Mouse (Mus musculus) brain, embryonic 14.5 days (tissue): Measurements from ENCODE around the gene Prtg. TPM values are rescaled to one million over a fixed set of nuclear protein-coding genes. Genes with fewer than 3 reads are reported as not detected.

Experiments
- DNase-seq: peaks from one replicate; pipeline ENCODE4 v3.0.0-alpha.2; 2011; ENCODE audit warnings: low read depth
- CTCF ChIP-seq: fragments of 200-500 bp; IDR thresholded peaks from 2 replicates; pipeline ENCODE4 v1.5.1; 2012; ENCODE audit warnings: inconsistent platforms, mild to moderate bottlenecking, moderate library complexity, borderline replicate concordance; ENCODE audit not compliant: insufficient read depth, insufficient read length; ENCODE audit errors: extremely low read depth
- POLR2A ChIP-seq: fragments of 200-500 bp; IDR thresholded peaks from 2 replicates; pipeline ENCODE4 v1.6.1; 2012; ENCODE audit warnings: mild to moderate bottlenecking, inconsistent platforms, borderline replicate concordance; ENCODE audit not compliant: poor library complexity, insufficient read depth, insufficient read length, severe bottlenecking; ENCODE audit errors: extremely low read depth
- polyA plus RNA-seq: library from polyadenylated mRNA; depleted of rRNA; stranded (reverse); fragments of >200 nt; gene quantifications from 2 replicates; pipeline ENCODE4 v1.2.3, GENCODE M21; 2012

Prtg gene
- polyA plus RNA-seq, 1 experiment: 0.86 TPM

DNA sequence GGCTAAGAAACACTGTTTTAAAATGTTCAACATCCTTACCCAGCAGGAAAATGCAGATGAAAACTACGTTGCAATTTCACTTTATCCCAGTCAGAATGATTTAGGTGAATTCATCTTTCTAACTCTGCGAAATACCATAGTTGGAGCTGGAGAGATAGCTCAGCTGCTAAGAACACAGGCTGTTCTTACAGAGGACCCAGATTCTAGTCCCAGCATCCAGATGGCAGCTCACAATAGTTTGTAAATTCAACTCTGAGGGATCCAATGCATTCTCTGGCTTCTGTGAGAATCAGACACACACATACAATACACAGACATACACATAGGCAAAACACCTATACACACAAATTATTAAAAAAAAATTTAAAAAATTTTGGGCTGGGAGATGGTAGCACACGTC is 11.4 kb upstream of the Prtg start:
- TF ChIP-seq CTCF: no peak
- no peak for TF ChIP-seq POLR2A
- no peak for DNase-seq

DNA sequence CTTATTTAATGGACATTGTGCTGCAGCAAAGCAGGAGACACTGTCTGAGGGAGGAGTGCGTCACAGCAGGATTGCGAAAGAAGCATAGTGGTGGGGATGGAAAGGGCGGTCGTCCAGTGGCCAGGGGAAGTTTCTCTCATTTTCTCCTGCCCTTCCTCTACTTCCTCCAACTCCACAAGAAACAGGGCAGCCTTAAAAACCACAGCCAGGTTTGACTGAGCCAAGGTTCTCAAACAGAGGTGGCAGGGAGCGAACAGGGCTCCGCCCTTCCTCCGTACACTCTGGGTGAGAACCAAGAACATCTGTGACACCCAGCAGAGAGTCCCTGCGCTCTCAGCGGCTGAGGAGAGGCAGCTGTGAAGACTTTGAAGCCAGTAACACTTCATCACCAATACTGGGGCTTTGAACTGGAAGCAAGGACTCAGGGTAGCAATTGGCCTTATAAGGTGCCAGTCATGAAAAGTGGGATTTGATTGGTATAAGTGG is 9.5 kb upstream of the Prtg start:
- TF ChIP-seq POLR2A (no peak), CTCF (no peak)
- no peak for DNase-seq

DNA sequence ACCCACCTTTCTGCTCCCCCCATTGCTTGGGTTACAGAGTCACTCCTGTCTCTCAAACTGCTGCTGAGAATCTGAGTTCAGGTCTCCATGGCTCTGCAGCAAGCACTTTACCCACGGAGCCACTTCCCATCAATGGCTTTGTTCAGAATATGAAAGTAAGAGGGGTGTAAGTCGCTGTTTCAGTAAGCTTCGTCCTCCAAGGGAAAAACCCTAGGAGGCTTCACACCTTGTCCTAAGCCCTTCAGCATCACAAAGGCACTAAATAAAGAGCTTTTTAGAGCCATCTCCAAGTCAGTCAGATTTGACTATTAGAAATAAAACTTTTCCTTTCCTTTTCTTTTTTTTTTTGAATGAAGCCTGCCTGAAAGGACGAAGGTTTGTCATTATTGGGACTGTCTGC is 3.4 kb upstream of the Prtg start:
- no peak for DNase-seq
- TF ChIP-seq CTCF (no peak), POLR2A (no peak)

- DNase-seq: peak; percentile 60
- no peak for TF ChIP-seq CTCF
- TF ChIP-seq POLR2A: no peak
Observed at GRCm38 (mm10) chr9:72806146-72806545, 528 bp upstream of the Prtg start.

GRCm38 (mm10) chr9:72807420-72808005 is 839 bp downstream of the Prtg start:
- TF ChIP-seq POLR2A (0 out of 2 replicates have a peak, but pooled peaks have one; percentile 40), CTCF (no peak)
- peak; percentile 78 for DNase-seq

GRCm38 (mm10) chr9:72808176-72808575 is 1.5 kb downstream of the Prtg start:
- DNase-seq: peak; percentile 29
- no peak for TF ChIP-seq CTCF
- TF ChIP-seq POLR2A: no peak

- TF ChIP-seq CTCF (no peak), POLR2A (no peak)
- DNase-seq: peak; percentile 20
Observed at GRCm38 (mm10) chr9:72808586-72808985, 1.9 kb downstream of the Prtg start.

GRCm38 (mm10) chr9:72809077-72809476 is 2.4 kb downstream of the Prtg start:
- no peak for TF ChIP-seq CTCF
- no peak for TF ChIP-seq POLR2A

DNA sequence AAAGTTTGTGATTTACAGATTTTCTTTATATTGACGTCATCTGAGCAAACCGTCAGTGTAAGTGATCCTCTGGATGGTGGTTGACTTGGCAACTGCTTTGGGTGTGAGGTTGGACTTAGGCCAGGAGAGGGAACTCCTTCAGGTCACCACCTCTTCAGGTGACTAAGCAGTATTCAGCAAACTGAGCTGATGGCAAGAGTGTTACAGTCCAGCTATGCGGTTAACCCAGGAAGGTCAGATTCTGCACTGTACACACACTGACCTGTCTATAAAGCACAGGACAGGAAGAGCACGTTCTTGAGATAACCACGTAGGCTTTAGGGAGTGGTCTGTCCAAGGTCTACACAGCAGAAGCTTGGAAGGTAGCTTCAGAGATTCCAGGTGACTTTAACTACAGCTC is 3.9 kb downstream of the Prtg start:
- DNase-seq: no peak
- no peak for TF ChIP-seq POLR2A

More at GRCm38 (mm10) chr9:72809077-72809476, 2.4 kb downstream of the Prtg start:
- no peak for DNase-seq

- TF ChIP-seq CTCF: no peak
- TF ChIP-seq POLR2A: no peak
- no peak for DNase-seq
Observed at GRCm38 (mm10) chr9:72812091-72812490, 5.4 kb downstream of the Prtg start.

- TF ChIP-seq CTCF (no peak), POLR2A (no peak)
- DNase-seq: no peak
Observed at GRCm38 (mm10) chr9:72812594-72813570, 6.2 kb downstream of the Prtg start.

DNA sequence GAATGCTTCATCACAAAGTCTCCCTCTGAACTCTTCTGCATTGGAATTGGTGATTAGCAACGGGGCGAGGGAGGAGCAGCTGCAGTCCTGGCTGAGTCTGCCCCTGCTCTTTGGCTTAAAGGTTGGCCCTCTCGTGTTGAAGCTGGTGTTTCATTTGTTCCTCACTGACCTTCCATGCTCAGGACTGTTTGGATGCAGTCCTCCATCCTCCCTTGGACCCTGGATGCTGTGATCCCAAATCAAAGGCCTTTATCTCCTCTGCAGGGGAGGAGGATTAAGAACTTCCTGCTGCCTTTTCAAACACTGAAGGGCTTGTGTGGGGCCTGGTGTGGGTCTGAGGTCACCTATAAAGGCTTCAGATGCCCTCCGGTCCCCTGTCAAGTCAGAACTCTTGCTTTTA is 18.8 kb downstream of the Prtg start:
- TF ChIP-seq POLR2A (no peak), CTCF (no peak)
- DNase-seq: no peak

GRCm38 (mm10) chr9:72825976-72826375 is 19.3 kb downstream of the Prtg start:
- no peak for DNase-seq
- no peak for TF ChIP-seq POLR2A
- TF ChIP-seq CTCF: no peak
